Mouse (Mus musculus) frontal cortex, postnatal 14 days (tissue): ENCODE data around the gene Zfp652.
"Not testable (repeated sequence)": the region's sequence is repeated elsewhere in the genome, so short reads cannot be mapped to it uniquely, and the experiment has no call there.

ENCODE experiments used
- DNase-seq, 2 experiments: peaks; one replicate each; pipeline ENCODE4 v3.0.0; 2022; ENCODE audit warnings: low spot score in 2 of 2

Gene Zfp652

GRCm38 (mm10) chr11:95712563-95713224, at the start of gene Zfp652:
Zfp652 (plus strand) TSS chr11:95712673.
- DNase-seq = peak; percentile 71 to 72

- DNase-seq = peak; percentile 91 to 96
These were observed 45.8 kb upstream of the Zfp652 start, which contains the start of gene Phb for GRCm38 (mm10) chr11:95666529-95667149. Phb (plus strand) TSS chr11:95666957.

GRCm38 (mm10) chr11:95667177-95667576, 45.3 kb upstream of the Zfp652 start:
- no peak for DNase-seq

- DNase-seq = not testable (repeated sequence)
These were observed 44.4 kb upstream of the Zfp652 start for GRCm38 (mm10) chr11:95668086-95668485.

GRCm38 (mm10) chr11:95675498-95675897, 37.0 kb upstream of the Zfp652 start:
- no peak for DNase-seq

GRCm38 (mm10) chr11:95676307-95676706, 36.2 kb upstream of the Zfp652 start:
- peak; percentile 38 to 46 for DNase-seq

- no peak for DNase-seq
These were observed 34.4 kb upstream of the Zfp652 start for GRCm38 (mm10) chr11:95677925-95678701.

- no peak for DNase-seq
These were observed 30.4 kb upstream of the Zfp652 start for GRCm38 (mm10) chr11:95681995-95682601.

GRCm38 (mm10) chr11:95682946-95683345, 29.5 kb upstream of the Zfp652 start:
- DNase-seq = no peak

GRCm38 (mm10) chr11:95686031-95686430, 26.4 kb upstream of the Zfp652 start:
- DNase-seq = peak; percentile 60 to 82

- DNase-seq = no peak
These were observed 25.3 kb upstream of the Zfp652 start for GRCm38 (mm10) chr11:95687084-95687656.

GRCm38 (mm10) chr11:95688515-95688914, 24.0 kb upstream of the Zfp652 start:
- no peak for DNase-seq

- no peak for DNase-seq
These were observed 23.5 kb upstream of the Zfp652 start for GRCm38 (mm10) chr11:95688981-95689380.

- no peak for DNase-seq
These were observed 22.9 kb upstream of the Zfp652 start for GRCm38 (mm10) chr11:95689544-95689943.

- DNase-seq = no peak
These were observed 13.9 kb upstream of the Zfp652 start for GRCm38 (mm10) chr11:95698541-95698940.

- no peak for DNase-seq
These were observed 11.4 kb upstream of the Zfp652 start for GRCm38 (mm10) chr11:95700778-95701739.

GRCm38 (mm10) chr11:95704032-95704969, 8.2 kb upstream of the Zfp652 start:
- DNase-seq = no peak

- DNase-seq = no peak
These were observed 7.5 kb upstream of the Zfp652 start for GRCm38 (mm10) chr11:95704970-95705330.

GRCm38 (mm10) chr11:95709534-95710040, 2.9 kb upstream of the Zfp652 start:
- DNase-seq = no peak
